Mouse (Mus musculus) heart, embryonic 12.5 days (tissue): ENCODE data around the gene 1300017J02Rik. TPM values are rescaled to one million over a fixed set of nuclear protein-coding genes. Genes with fewer than 3 reads are reported as not detected.

Experiments
- ATAC-seq: fragments of 200-750 bp; cut with Nextera tagmentation; 2 replicates; pipeline ENCODE4 v1.8.0; 2017; ENCODE audit warnings: moderate TSS enrichment, moderate library complexity; ENCODE audit not compliant: insufficient number of reproducible peaks, low FRiP score
- H3K27ac ChIP-seq: fragments of 300-500 bp; sonication (generic); 2 replicates; pipeline ENCODE4 v1.5.1; 2016; ENCODE audit warnings: mild to moderate bottlenecking, moderate library complexity; ENCODE audit not compliant: poor library complexity, severe bottlenecking
- H3K27me3 ChIP-seq: fragments of 300-500 bp; sonication (generic); replicated peaks from 2 replicates; pipeline ENCODE4 v1.6.1; 2016; ENCODE audit warnings: mild to moderate bottlenecking, moderate library complexity
- H3K36me3 ChIP-seq: fragments of 300-500 bp; sonication (generic); 2 replicates; pipeline ENCODE4 v1.6.1; 2016; ENCODE audit warnings: mild to moderate bottlenecking, moderate library complexity
- H3K4me1 ChIP-seq: fragments of 300-500 bp; sonication (generic); replicated peaks from 2 replicates; pipeline ENCODE4 v1.6.1; 2016; ENCODE audit warnings: mild to moderate bottlenecking
- H3K4me2 ChIP-seq: fragments of 300-500 bp; sonication (generic); 2 replicates; pipeline ENCODE4 v1.6.1; 2016; ENCODE audit warnings: mild to moderate bottlenecking, moderate library complexity
- H3K4me3 ChIP-seq: fragments of 300-500 bp; sonication (generic); 2 replicates; pipeline ENCODE4 v1.5.1; 2016; ENCODE audit warnings: mild to moderate bottlenecking
- H3K9ac ChIP-seq: fragments of 300-500 bp; sonication (generic); 2 replicates; pipeline ENCODE4 v1.6.1; 2016; ENCODE audit warnings: mild to moderate bottlenecking, moderate library complexity
- H3K9me3 ChIP-seq: fragments of 300-500 bp; sonication (generic); replicated peaks from 2 replicates; pipeline ENCODE4 v1.6.1; 2016; ENCODE audit warnings: mild to moderate bottlenecking, moderate library complexity
- WGBS: fragments of 180-500 bp; shearing (Covaris S2); methylation state at CpG from one replicate; pipeline ENCODE4 v1.1.7; 2016; 5-methylcytosine and 5-hydroxymethylcytosine counted together
- polyA plus RNA-seq: library from polyadenylated mRNA; unstranded; fragments of >200 nt; fragmentation: Nextera tagmentation; extraction: Ambion mirVana; gene quantifications from 2 replicates; pipeline ENCODE4 v1.2.1, GENCODE M21; 2016

1300017J02Rik gene
- polyA plus RNA-seq, 1 experiment from 2014 or later, result 7.6 TPM

- no peak overlapping the region for H3K9ac ChIP-seq
- H3K4me3 ChIP-seq, result peak overlapping the region; percentile 28
- peak overlapping the region; percentile 9; the same call in 1 of the 2 replicates for H3K27ac ChIP-seq
- H3K4me2 ChIP-seq, result peak overlapping the region; percentile 52
- no peaks in the 10 kb centered on the region for H3K36me3 ChIP-seq
- no peaks in the 10 kb centered on the region for H3K9me3 ChIP-seq
- ATAC-seq, result no peak
- H3K4me1 ChIP-seq, result peaks cover 6% of the 10 kb centered on the region
- 0 out of 2 replicates have a peak, but pooled peaks cover 3% of the 10 kb centered on the region for H3K27me3 ChIP-seq
- WGBS, result 59% methylated on average over 28 of the region's 28 CpGs
These were observed 92.0 kb downstream of the 1300017J02Rik start for GRCm38 (mm10) chr9:103212654-103213420.

- Histone ChIP-seq H3K9me3 (no peaks in the 10 kb centered on the region), H3K4me2 (no peak overlapping the region), H3K36me3 (no peaks in the 10 kb centered on the region), H3K9ac (no peak overlapping the region), H3K4me3 (no peak overlapping the region), H3K27me3 (0 out of 2 replicates have a peak, but pooled peaks cover 3% of the 10 kb centered on the region), H3K4me1 (peaks cover 5% of the 10 kb centered on the region), H3K27ac (no peak overlapping the region)
- no peak for ATAC-seq
- WGBS, result 60% methylated on average over 6 of the region's 6 CpGs
These were observed 96.0 kb downstream of the 1300017J02Rik start for GRCm38 (mm10) chr9:103208802-103209423.

- Histone ChIP-seq H3K4me1 (no peaks in the 10 kb centered on the region), H3K4me2 (peak overlapping the region; percentile 58), H3K36me3 (no peaks in the 10 kb centered on the region), H3K9me3 (no peaks in the 10 kb centered on the region), H3K27ac (no peak overlapping the region), H3K9ac (no peak overlapping the region; the same call in 1 of the 2 replicates), H3K4me3 (0 out of 2 replicates have a peak overlapping the region, but pooled peaks have one; percentile 12), H3K27me3 (0 out of 2 replicates have a peak, but pooled peaks cover 3% of the 10 kb centered on the region)
- 10% methylated on average over 16 of the region's 16 CpGs for WGBS
- ATAC-seq, result peak; percentile 85
These were observed 97.0 kb downstream of the 1300017J02Rik start for GRCm38 (mm10) chr9:103207846-103208245.

DNA sequence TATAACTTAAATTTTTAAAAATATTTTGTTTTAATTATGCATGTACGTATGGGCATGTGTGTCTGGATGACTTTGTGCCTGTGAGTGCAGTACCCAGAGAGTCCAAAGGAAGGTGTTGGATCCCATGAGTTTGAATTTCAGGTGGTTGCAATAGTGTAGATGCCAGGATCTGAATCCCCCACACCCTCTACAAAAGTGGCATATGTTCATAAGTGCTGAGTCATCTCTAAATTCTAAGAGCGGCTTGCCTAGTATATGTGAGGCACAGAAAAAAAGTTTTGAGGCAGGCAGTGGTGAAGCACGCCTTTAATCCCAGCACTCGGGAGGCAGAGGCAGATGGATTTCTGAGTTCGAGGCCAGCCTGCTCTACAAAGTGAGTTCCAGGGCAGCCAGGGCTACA is 99.1 kb downstream of the 1300017J02Rik start:
- ATAC-seq, result no peak
- no peak overlapping the region for H3K9ac ChIP-seq
- no peak overlapping the region for H3K27ac ChIP-seq
- H3K4me1 ChIP-seq, result 0 out of 2 replicates have a peak, but pooled peaks cover 4% of the 10 kb centered on the region
- WGBS, result 83% methylated on average over 5 of the region's 5 CpGs
- 0 out of 2 replicates have a peak, but pooled peaks cover 3% of the 10 kb centered on the region for H3K27me3 ChIP-seq
- no peaks in the 10 kb centered on the region for H3K36me3 ChIP-seq
- H3K4me2 ChIP-seq, result no peak overlapping the region
- H3K4me3 ChIP-seq, result no peak overlapping the region
- H3K9me3 ChIP-seq, result no peaks in the 10 kb centered on the region

- ATAC-seq, result peak; percentile 98
- Histone ChIP-seq H3K9me3 (no peaks in the 10 kb centered on the region), H3K4me1 (0 out of 2 replicates have a peak, but pooled peaks cover 4% of the 10 kb centered on the region), H3K9ac (peak within 1 kb of the TSS; percentile 81), H3K27ac (peak within 1 kb of the TSS; percentile 79), H3K4me3 (peak within 1 kb of the TSS; percentile 70), H3K27me3 (no peaks in the 10 kb centered on the region), H3K36me3 (peaks cover 27% of the 10 kb centered on the region), H3K4me2 (peak within 1 kb of the TSS; percentile 78)
- under 1% methylated on average over 45 of the region's 45 CpGs for WGBS
These were observed 103.2 kb downstream of the 1300017J02Rik start, which contains the start of gene Srprb for GRCm38 (mm10) chr9:103201561-103202260. Gene Srprb, minus strand, starts transcription at chr9:103202137.

Other genes with a start within 250 kb of the 1300017J02Rik start
- gene Rab6b, start 193.3 kb downstream of the 1300017J02Rik start, polyA plus RNA-seq, result 3.0 and 3.2 TPM in 2 replicates
- gene Srprb, start 102.9 kb downstream of the 1300017J02Rik start, polyA plus RNA-seq, result 44.1 and 45.6 TPM in 2 replicates
- 7.0 TPM in 2 replicates for gene Gm20425, start 74.8 kb downstream of the 1300017J02Rik start, polyA plus RNA-seq
- gene Trf, start 74.6 kb downstream of the 1300017J02Rik start, polyA plus RNA-seq, result 35.9 and 80.5 TPM in 2 replicates
- gene Topbp1, start 133 bp upstream of the 1300017J02Rik start, polyA plus RNA-seq, result 59.0 and 64.7 TPM in 2 replicates
- 97.8 and 103 TPM in 2 replicates for gene Cdv3, start 60.8 kb upstream of the 1300017J02Rik start, polyA plus RNA-seq
- gene Bfsp2, start 175.3 kb upstream of the 1300017J02Rik start, polyA plus RNA-seq, result 0.37 and 0.68 TPM in 2 replicates